Mouse (Mus musculus) MN1 (cell line): ENCODE data around the gene Rab3gap2.
"Not testable (repeated sequence)": the region's sequence is repeated elsewhere in the genome, so short reads cannot be mapped to it uniquely, and the experiment has no call there.

Source experiments
- DNase-seq: peaks from one replicate; pipeline ENCODE4 v3.0.0-alpha.2; 2016; ENCODE audit warnings: low spot score

Gene Rab3gap2

GRCm38 (mm10) chr1:185283247-185283646 is 79.3 kb downstream of the Rab3gap2 start:
- no peak for DNase-seq

DNA sequence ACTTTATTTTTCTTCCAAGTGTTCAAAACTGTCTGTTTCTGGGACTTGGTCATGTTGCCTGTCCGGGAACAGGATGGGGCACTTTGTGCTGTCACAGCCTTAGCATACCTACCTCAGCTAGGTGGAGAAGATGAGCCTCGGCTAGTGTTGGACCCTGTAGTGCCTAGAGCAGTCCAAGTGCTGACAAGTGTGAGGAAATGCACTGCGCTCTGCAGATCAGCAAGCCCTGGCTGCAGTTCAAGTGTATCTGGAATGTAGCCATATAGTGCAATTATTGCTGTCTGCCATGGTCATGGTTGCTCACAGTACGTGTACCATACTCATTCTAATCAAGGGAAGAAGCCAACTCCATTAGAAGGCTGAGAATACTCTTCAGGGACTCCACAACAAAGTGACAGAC is 80.8 kb downstream of the Rab3gap2 start:
- peak; percentile 79 for DNase-seq

DNA sequence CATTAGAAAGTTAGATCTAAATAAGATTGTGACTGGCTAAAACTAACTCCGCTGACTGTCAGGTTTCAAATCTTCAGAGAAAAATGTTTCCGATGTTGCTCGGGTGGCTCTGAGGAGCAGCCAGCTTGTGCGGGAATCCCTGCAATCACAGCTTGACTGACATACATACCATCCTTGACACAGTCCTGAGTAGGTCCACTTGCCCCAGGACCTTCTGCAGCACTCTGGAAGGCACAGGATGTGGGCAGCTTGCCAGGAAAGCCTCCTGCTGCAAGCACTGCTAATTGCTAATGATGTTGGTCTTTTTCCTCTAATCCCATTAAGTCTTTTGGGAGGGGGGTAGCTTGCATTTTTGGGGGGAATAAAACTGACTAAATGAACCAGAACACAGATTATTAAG is 81.3 kb downstream of the Rab3gap2 start:
- peak; percentile 75 for DNase-seq

DNA sequence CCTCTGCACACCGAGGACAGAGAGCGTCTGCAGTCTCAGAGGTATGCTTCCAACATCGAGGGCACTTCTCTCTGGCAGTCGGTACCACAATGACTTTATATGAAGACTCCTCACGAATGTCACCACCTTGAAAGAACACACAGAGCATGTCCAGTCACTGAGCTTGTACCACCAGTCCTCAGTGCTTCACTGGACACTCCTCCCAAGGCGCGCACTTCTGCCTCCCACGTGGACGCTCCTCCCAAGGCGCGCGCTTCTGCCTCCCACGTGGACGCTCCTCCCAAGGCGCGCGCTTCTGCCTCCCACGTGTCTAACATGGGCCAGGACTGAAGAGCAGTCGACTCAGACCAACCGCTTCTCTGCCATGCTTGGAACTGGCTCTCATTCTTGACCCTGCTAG is 83.1 kb downstream of the Rab3gap2 start:
- DNase-seq: no peak

DNA sequence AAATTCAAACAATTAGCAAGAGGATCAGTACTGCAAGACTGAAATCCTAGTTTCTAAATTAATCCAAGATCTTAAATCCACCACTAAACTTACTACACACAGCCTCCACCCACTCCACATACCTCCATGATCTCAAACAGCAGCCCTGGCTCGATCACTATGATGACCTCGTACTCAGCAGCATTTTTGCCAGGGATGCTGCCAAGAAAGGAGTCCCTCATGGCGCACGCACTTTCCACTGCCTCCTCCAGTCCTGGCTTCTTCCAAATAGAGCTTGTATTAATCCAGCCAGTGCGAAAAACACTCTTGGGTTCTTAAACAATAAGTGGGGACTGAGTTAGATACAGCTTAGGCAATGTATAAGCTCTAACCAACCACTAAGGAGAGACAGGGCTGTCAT is 85.3 kb downstream of the Rab3gap2 start:
- DNase-seq: peak; percentile 21

GRCm38 (mm10) chr1:185291336-185291735 is 87.4 kb downstream of the Rab3gap2 start:
- no peak for DNase-seq

- DNase-seq: no peak
These were observed 88.9 kb downstream of the Rab3gap2 start for GRCm38 (mm10) chr1:185292646-185293360.

DNA sequence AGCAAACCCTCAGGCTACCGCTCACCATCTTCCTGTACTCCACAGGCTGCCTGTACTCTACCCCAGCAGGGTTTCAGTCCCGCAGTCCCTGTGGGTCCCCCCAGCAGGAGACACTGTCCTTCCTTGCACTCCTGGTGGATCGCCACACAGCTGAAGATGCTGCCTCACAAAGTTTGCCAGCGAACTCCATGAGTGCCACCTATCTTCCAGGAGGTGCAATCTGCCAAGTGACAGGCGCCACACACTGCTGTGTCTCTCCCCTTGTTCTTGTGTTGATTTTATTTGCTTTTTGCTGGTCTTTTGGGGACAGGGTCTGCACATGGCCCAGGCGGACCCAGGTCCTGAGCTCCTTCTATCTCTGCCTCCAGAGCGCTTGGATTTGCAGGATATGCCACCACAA is 92.9 kb downstream of the Rab3gap2 start:
- DNase-seq: no peak

DNA sequence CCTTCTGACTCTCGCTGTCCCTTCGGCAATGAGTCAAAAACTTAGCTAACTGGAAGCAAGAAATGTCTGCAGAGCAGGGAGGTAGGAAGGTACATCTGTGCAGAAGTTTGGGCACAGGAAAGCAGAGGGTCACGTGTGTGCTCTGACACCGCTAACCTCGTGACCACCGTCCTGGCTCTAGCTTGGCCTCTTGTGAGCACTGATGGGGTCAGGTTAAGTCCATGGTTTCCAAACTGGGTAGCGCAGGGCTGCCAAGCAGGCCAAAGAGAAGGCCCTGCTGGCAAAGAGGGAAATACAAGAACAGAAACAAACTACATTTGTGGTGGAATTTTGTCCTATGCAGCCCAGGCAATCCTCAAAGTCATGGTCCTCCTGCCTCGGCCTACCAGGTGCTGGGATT is 94.6 kb downstream of the Rab3gap2 start:
- no peak for DNase-seq

DNA sequence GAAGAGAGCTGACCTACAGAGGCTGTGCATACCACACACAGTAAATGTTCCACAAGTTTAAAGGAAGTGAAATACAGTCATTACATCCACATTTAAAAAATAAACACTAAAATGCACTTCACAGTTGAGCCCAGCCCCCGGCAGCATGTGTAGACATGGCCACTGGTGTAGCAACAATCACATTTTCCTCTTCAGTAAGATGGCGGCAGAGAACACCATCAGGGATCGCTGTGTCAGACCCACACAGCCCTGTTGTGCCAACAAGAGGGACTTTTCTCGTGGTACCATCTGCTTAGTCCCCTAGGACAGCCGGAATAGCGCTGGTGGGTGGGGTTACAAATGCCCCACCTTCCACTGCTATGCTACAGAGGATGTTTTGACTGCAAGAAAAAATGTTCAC is 98.9 kb downstream of the Rab3gap2 start:
- no peak for DNase-seq

GRCm38 (mm10) chr1:185306836-185307235 is 102.9 kb downstream of the Rab3gap2 start:
- no peak for DNase-seq

GRCm38 (mm10) chr1:185307645-185308044 is 103.7 kb downstream of the Rab3gap2 start:
- DNase-seq: no peak

DNA sequence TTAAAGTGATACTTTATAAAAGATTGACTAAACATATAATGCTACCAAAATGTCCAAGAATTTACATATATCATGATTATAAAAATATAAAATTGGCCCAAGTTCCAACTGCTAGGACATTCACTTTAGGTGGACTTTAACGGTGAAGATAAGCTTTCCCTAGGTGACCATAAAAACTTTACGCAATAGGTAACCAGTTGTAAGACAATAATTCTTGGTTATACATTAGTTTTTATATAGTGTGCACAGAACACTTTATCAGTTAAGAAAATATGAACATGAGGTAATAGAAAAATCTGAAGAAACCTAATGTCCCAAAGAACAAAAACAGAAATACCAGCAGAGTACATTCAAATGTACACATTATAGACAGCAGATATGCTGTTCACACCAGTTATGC is 104.4 kb downstream of the Rab3gap2 start:
- no peak for DNase-seq

- no peak for DNase-seq
These were observed 105.0 kb downstream of the Rab3gap2 start for GRCm38 (mm10) chr1:185308908-185309307.

DNA sequence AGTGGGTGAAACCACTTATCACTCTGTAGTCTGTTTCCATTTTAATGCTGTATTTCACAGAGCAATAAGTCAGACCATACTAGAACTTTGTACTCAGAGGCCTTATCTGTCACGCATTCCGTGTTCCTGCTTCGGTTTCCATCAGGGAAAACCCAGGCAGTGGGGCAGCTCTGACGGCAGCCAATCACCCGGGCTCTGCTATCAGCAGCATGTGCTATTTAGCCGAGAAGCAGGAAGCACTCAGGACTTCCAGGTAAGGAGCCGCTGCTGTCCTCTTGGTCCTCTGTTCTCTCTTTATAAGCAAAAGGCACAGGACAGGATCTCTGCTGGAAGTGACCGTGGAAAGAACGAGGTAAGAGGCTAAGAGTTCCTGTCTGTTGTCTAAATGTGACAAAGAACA is 108.0 kb downstream of the Rab3gap2 start:
- no peak for DNase-seq

DNA sequence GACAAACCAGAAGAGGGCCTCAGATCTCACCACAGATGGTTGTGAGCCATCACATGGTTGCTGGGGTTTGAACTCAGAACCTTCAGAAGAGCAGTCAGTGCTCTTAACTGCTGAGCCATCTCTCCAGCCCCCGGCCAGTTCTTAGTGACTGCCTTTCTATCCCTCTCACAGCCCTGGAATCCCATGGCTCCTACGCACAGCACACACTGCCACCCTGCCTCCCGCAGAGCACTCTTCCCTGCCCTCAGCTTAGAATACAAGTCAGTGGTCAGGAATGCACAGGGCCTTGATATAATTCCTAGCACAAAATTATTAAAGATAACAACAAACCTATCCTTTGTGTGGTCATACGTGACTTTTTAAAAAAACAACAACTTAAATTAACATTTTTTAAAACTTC is 110.6 kb downstream of the Rab3gap2 start:
- no peak for DNase-seq

DNA sequence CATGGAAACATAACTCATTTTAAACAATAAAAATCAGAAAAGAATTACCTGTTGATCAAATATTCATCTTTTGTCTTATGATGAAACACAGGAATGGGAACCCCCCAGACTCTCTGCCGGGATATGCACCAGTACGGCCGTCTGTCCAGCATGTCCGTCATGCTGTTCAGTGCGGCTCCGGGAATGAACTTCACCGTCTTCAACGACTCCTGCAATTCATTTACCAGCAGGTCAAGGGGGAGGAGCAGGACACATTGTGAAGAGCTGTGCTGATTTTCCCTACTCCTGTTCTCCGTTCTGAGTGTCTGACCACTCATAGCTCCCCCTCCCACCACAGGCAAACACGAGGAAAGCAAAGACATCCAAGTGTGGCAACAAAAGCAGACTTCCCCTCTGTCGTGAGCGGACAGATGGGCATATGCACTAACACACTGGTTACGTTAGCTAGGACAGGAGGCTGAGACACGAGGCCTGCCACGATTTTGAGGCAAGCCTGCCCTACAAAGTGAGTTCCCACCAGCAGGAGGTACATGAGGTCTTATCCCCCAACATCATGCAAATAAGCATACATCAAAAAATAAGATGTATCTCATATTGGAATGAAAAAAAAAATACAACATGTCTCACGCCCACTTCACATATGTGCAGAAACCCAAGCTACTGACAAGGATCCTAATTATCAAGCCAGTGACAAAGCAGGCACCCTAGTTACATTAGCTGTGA is 112.1 kb downstream of the Rab3gap2 start:
- no peak for DNase-seq

- not testable (repeated sequence) for DNase-seq
These were observed 123.9 kb downstream of the Rab3gap2 start for GRCm38 (mm10) chr1:185327754-185328345.

GRCm38 (mm10) chr1:185328721-185329610 is 125.0 kb downstream of the Rab3gap2 start, which contains the start of gene Iars2:
TSS of gene Iars2 (minus strand) at chr1:185329396.
- peak; percentile 91 for DNase-seq

DNA sequence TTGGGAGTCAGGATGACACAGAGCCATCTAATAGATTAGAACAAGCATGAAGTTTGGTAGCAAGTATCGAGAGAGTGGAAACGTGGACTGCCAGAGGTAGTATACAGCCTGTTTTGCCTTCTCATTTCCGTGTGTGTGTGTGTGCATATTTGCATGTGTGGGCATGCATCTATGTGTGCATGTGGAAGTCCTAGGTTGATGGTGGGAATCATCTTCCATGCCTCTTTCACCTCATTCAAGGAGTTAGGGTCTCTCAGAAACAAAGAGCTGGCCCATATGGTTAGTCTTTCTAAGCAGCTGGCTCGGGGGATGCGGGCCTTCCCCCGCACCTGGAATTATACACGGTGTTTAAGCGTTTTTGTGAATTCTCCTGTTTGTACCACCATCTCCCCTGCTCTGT is 125.9 kb downstream of the Rab3gap2 start:
- DNase-seq: no peak

- no peak for DNase-seq
These were observed 127.4 kb downstream of the Rab3gap2 start for GRCm38 (mm10) chr1:185331364-185331763.

DNA sequence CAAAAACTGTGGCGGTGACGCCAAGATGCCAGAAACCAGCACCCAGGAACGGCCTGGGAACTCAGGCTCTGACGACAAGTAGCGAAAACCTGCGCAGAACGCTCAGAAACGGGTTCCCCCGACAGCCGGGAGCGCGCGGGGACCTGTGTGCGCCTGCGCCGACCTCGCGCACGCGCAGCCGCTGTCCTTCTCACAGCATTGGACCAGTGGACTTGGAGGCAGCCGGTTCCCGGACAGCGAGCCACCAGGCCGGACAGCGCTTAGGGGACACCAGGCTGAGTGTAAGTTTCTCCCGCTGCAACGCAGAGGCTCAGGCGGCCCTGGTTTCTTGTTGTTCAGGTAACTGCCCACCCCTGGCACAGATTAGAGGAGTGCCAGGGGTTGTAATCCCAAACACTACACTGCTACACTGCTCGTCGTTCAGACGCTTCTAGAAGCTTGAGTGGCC is 128.1 kb downstream of the Rab3gap2 start, which contains the start of gene Bpnt1:
Bpnt1 (plus strand) TSS at position 167 of the 448 bp plus-strand sequence.
- DNase-seq: peak; percentile 96
